Mouse (Mus musculus) testis, adult 2 months (tissue): ENCODE data around the gene 4430402I18Rik. TPM values are rescaled to one million over a fixed set of nuclear protein-coding genes. Genes with fewer than 3 reads are reported as not detected.

Source experiments
- H3K27ac ChIP-seq: fragments of 200-500 bp; 2 replicates; pipeline ENCODE4 v1.5.1; 2012; ENCODE audit warnings: low read depth, low read length; ENCODE audit not compliant: control insufficient read depth, insufficient read depth
- H3K27me3 ChIP-seq: fragments of 200-500 bp; 2 replicates; pipeline ENCODE4 v1.6.1; 2012; ENCODE audit warnings: mild to moderate bottlenecking, low read length, moderate library complexity; ENCODE audit not compliant: control insufficient read depth, insufficient read depth
- H3K36me3 ChIP-seq: fragments of 200-500 bp; 2 replicates; pipeline ENCODE4 v1.6.1; 2012; ENCODE audit warnings: mild to moderate bottlenecking, low read length; ENCODE audit not compliant: control insufficient read depth, insufficient read depth
- H3K4me1 ChIP-seq: fragments of 200-500 bp; 2 replicates; pipeline ENCODE4 v1.6.1; 2012; ENCODE audit warnings: low read length; ENCODE audit not compliant: control insufficient read depth, insufficient read depth
- H3K4me3 ChIP-seq: fragments of 200-500 bp; 2 replicates; pipeline ENCODE4 v1.5.1; 2012; ENCODE audit warnings: low read depth, mild to moderate bottlenecking, low read length, moderate library complexity, mixed read lengths; ENCODE audit not compliant: control insufficient read depth
- CTCF ChIP-seq: fragments of 200-500 bp; IDR thresholded peaks from 2 replicates; pipeline ENCODE4 v1.5.1; 2012; ENCODE audit warnings: low read depth, mild to moderate bottlenecking, inconsistent platforms, low read length, moderate library complexity; ENCODE audit not compliant: control insufficient read depth, insufficient read depth, insufficient replicate concordance
- POLR2A ChIP-seq: fragments of 200-500 bp; IDR thresholded peaks from 2 replicates; pipeline ENCODE4 v1.6.1; 2012; ENCODE audit warnings: low read depth, mild to moderate bottlenecking, inconsistent platforms, low read length, moderate library complexity; ENCODE audit not compliant: control insufficient read depth
- polyA plus RNA-seq: library from polyadenylated mRNA; depleted of rRNA; stranded (reverse); fragments of >200 nt; gene quantifications from 2 replicates; pipeline ENCODE4 v1.2.3, GENCODE M21; 2012

Gene 4430402I18Rik
- polyA plus RNA-seq, 1 experiment: 233 TPM

DNA sequence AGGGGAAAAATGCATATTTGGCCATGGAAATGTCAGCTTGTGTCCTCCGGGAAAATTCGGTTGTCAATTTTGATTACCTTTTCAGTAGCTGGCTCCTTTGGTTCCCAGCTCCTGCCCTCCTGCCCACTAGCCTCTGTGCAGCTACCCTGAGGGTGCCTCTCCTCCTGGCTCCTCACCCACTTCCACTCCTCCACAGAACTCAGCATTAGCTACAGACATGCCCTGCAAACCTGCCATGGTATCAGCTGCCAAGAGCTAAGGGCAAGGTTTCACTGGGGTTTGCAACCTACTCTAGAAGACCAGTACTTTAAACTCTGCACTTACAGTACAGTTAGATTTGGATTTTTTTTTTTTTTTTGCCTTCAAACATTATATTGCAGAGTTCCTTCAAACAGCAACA lies 88.1 kb downstream of the 4430402I18Rik start:
- no peaks in the 10 kb centered on the region for H3K4me1 ChIP-seq
- no peaks in the 10 kb centered on the region for H3K27me3 ChIP-seq
- TF ChIP-seq CTCF: no peak
- no peak for TF ChIP-seq POLR2A
- no peak overlapping the region for H3K4me3 ChIP-seq
- H3K27ac ChIP-seq: no peak overlapping the region
- no peaks in the 10 kb centered on the region for H3K36me3 ChIP-seq

DNA sequence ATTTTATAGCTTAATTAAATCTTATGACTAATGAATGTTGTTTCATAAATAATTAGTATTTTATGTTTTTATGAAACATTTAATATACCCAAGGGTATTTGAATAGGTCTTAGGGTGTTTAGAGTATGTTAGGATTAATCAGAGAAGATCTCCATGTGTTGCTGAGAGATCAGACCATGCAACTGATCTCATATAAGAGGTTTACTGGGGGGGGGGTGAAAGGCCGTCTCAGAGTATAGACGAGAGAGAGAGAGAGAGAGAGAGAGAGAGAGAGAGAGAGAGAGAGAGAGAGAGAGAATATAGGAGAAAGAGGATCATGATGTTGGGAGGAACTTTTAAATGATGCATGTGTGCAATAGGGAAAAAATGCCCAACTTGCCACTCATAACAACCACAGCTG lies 97.2 kb downstream of the 4430402I18Rik start:
- no peaks in the 10 kb centered on the region for H3K4me1 ChIP-seq
- H3K27ac ChIP-seq: no peak overlapping the region
- H3K4me3 ChIP-seq: no peak overlapping the region
- no peaks in the 10 kb centered on the region for H3K27me3 ChIP-seq
- H3K36me3 ChIP-seq: no peaks in the 10 kb centered on the region
- TF ChIP-seq CTCF: no peak

DNA sequence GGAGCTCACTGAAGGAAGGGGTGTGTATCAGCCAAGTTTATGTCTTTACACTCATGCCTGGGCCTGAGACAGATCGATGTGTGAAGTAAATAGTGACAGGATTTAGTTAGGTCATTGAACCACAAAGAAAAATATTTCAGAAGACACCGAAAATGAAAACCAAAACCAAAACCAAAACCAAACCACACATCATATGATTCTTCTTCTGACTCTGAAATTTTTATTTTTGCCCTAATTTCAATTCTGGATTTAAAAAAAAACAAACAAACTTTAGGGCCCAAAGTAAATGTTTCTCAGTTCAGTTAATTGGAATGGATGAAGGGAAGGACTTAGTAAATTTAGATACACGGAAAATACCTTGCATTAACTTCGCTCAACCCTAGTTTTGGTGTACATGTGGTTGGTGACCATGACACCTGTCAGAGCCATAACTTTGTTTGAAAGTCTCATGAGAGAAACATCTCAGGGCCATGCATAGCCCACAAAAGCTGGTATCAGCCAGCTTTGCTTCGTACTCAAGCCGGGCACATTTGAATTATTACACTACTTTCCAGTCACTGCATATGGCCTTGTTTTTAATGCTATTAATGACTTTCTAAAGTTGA lies 98.2 kb downstream of the 4430402I18Rik start:
- Histone ChIP-seq H3K4me3 (no peak overlapping the region), H3K27me3 (no peaks in the 10 kb centered on the region), H3K36me3 (no peaks in the 10 kb centered on the region), H3K4me1 (no peaks in the 10 kb centered on the region), H3K27ac (no peak overlapping the region)
- no peak for TF ChIP-seq CTCF
- TF ChIP-seq POLR2A: no peak

DNA sequence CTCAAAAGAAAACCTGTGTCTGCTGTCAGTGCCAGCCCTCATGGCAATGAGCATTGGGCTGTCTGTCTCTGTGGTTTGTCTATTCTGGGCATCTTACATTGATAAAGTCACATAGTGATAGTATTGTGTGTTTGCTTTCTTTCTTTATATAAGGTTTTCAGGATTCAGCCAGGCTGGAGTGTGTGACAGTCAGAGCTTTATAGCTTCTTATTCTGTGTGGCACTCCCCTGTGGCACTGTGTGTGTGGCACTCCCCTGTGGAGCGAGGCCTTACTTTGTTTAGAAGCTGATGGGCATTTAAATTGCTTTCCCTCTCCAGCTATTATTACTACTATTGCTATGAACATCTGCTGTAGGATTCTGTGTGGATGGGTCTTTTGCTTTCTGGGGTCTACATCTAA lies 102.1 kb downstream of the 4430402I18Rik start:
- H3K27me3 ChIP-seq: no peaks in the 10 kb centered on the region

DNA sequence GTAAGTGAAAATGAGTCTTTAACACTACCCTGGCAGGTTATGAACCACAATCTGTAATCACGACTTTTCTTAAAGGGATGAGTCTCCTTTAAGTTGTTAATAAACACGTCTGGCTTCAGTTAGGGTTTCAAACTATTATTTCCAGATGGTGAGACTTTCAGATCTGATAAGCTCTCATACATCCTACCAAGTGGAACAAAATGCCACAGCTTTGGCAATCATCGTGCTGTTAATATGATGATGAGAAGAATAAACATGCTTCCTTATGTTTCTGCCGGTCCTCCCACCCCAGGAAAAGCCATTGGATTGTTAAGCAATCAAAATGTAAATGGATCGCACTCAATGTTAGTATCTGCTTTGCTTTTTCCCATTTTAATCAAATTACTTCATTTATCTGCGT lies 102.6 kb downstream of the 4430402I18Rik start:
- no peaks in the 10 kb centered on the region for H3K27me3 ChIP-seq

More for the DNA sequence above, 102.1 kb downstream of the 4430402I18Rik start:
- Histone ChIP-seq H3K27ac (no peak overlapping the region), H3K36me3 (no peaks in the 10 kb centered on the region), H3K4me3 (no peak overlapping the region), H3K4me1 (no peaks in the 10 kb centered on the region)
- TF ChIP-seq CTCF: no peak
- TF ChIP-seq POLR2A: no peak

DNA sequence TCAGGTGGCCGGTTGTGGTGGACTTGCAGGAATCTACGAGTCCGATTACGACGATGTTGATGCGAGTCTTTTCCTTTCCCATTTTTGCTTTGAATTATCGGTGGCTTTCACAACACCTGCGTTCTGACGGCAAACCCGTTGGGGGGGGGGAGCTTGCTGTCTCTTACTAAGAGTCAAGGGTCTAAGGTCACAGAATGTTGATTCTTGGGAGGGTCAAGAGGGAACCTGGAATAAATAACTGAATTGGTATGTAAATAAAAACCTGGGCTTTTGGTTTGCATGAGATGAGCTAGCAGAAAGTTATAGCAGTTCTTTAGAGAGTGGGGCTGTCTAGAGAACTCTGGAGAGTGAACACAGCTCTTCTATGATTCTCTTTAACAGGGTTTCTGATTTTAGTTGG lies 104.0 kb downstream of the 4430402I18Rik start:
- no peak overlapping the region for H3K27ac ChIP-seq
- TF ChIP-seq POLR2A (no peak), CTCF (no peak)
- no peaks in the 10 kb centered on the region for H3K4me1 ChIP-seq
- no peaks in the 10 kb centered on the region for H3K27me3 ChIP-seq
- H3K4me3 ChIP-seq: no peak overlapping the region
- H3K36me3 ChIP-seq: no peaks in the 10 kb centered on the region

More for the DNA sequence above, 102.6 kb downstream of the 4430402I18Rik start:
- no peak overlapping the region for H3K4me3 ChIP-seq
- H3K36me3 ChIP-seq: no peaks in the 10 kb centered on the region
- no peak for TF ChIP-seq POLR2A
- no peak for TF ChIP-seq CTCF
- H3K27ac ChIP-seq: no peak overlapping the region
- H3K4me1 ChIP-seq: no peaks in the 10 kb centered on the region

DNA sequence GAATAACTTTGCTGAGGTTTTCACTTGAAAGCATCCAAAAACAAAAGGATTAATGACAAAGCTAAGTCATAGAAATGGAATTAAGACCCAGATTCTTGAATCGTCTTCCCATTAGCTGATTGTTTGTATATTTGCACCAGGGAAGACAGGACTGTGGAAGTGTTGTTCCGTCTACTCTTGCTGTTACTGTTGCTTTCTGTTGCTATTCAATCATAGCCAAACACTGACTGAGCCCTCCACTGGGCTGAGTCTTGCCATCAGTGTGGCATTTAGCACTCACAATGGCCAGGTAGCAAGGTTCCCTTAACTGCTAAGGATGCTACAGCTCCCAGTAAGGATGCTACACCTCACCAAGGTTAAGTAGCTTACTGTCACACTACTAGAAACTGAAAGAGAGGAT lies 107.4 kb downstream of the 4430402I18Rik start:
- TF ChIP-seq POLR2A: no peak
- no peak for TF ChIP-seq CTCF
- Histone ChIP-seq H3K27me3 (no peaks in the 10 kb centered on the region), H3K4me3 (no peak overlapping the region), H3K27ac (no peak overlapping the region), H3K36me3 (no peaks in the 10 kb centered on the region), H3K4me1 (no peaks in the 10 kb centered on the region)

DNA sequence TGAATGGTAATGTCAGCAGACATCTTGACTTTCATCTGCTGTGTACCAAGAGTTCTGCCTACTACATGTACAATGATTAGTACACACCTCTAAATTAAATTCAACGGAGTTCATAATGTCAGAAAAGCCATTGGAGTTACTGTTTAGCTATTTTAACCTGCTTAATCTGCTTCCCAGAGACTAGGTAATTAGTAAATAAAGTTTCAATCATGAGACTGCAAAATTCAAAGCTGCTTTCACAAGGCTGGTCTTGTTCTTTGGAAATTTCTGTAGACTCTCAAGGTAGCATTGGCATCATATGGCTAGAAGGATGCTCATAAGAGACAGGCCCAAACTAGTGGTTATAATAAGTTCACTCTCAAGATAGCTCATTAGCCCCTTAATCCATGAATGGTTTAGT lies 112.8 kb downstream of the 4430402I18Rik start:
- H3K4me3 ChIP-seq: no peak overlapping the region
- no peaks in the 10 kb centered on the region for H3K36me3 ChIP-seq
- no peaks in the 10 kb centered on the region for H3K27me3 ChIP-seq
- TF ChIP-seq CTCF (no peak), POLR2A (no peak)
- no peaks in the 10 kb centered on the region for H3K4me1 ChIP-seq
- no peak overlapping the region for H3K27ac ChIP-seq
